Mouse (Mus musculus) frontal cortex, adult (tissue): ENCODE data around the gene BC055324.
"Not testable (repeated sequence)": the region's sequence is repeated elsewhere in the genome, so short reads cannot be mapped to it uniquely, and the experiment has no call there.

Source experiments
- ATAC-seq: cut with Nextera tagmentation; 2 replicates; pipeline ENCODE4 v1.9.2; 2017; ENCODE audit warnings: mild to moderate bottlenecking, moderate library complexity, mixed read lengths; ENCODE audit not compliant: low TSS enrichment

Gene BC055324

DNA sequence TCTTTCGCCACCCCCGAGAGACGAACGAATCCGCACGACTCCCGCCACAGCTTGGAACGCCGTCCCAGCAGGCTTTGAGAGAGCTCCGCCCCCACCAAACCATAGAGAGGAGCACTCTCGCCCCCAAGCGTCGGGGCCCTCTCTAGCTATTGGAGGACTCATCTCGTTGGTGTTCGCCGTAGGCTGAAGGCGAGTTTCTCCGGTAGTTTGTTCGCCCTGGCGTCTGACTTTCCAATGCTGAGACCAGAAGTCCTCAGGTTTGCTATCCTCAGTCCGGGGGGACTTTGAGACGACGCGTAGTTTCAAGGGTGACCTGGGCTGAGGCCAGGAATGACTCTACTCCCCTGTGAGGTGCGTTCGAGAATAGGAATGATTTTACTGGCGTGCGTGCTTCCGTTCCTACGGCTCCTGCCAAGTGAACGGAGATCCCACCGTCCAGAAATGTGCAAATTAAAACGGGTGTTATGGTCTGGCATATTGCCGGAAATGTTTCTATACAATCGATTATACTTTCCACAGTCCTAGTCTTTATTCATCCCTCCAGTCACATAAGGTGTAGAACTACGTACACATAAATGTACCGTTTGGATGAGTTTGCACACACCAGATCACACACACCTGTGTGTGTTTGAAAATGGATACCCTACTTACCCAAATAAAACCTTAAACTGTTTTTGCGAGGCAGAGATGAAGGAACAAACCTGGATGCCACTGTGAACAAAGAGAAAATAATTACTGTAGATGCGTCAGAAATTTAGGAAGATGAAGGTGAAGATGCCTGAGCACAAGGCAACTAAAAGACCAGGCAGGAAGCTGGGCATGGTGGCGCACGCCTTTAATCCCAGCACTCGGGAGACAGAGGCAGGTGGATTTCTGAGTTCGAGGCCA lies at the start of gene BC055324, which contains the start of gene Mettl18:
TSS of gene BC055324 (minus strand) at position 76 of the 888 bp plus-strand sequence.
TSS of gene Mettl18 (plus strand) at position 169 of the 888 bp plus-strand sequence.
- peak; percentile 99 for ATAC-seq

DNA sequence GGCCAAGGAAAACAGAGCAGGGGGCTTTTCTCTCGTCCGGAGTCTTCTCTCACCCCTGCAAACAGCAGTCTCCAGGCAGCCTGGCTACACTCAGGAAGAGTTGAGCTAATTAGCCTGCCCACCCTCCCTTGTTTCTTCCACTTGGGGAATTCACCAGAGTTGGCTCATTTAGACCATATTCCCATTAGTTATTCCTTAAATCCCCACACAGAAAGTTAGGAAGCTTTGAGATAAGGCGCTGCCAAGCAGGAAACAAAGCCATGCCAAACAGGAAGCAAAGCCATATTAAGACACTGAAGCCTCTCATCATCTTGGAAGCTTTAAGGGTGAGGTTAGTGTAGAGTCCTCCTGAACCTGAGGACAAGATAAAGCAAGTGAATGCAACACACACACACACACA lies 49.0 kb upstream of the BC055324 start:
- ATAC-seq, result no peak

DNA sequence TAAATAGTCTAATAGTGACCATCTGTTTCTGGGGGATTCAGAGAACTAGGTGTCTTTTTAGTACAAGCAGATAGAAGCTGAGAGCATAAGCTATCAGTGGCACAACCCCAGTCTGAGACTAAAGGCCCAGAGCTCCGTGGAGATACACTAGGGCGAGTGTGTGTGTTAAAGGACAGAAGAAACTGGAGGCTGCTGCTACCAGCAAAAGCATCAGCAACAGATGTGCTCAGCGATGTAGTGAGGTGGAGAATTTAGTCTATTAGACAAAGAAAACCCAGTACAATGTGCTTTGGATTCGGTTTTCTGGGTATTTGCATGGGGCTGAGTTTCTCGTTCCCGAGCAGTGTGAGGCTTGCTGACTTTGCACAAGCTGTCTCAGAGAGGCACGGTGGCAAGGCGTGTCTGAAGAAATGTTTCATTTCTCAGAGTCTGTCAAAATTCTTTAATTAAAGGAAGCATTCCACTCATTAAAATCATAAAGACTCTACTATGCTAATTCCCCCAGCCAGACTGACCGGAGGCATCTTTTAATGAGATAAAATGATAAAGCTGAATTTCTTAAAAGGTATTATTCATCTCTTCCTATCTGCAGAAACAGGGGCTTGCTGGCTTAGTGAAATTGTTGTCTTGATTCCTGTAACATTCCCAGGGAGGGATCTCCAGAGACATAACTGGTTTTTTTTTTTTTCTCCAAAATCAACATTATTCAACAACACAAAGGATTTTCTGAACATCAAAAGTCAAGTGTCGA lies 46.0 kb upstream of the BC055324 start:
- ATAC-seq, result no peak

DNA sequence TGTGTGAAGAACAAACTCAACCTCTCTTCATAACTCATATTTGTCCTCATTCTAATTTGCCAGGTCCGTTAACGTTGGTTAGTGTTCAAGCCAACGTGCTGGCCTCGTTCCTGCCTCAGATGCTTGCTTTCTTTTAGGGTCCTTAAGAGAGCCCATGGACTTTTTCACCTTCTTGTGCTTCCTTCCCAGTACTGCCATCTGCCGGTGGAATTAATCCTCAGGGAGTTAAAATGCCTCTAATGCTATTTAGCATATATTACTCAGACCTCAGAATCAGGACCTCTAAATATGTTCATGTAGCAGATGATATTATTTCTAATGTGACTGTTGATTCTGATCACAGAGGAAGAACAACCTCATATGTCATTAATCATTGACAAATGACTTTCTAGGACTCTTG lies 32.8 kb upstream of the BC055324 start:
- no peak for ATAC-seq

DNA sequence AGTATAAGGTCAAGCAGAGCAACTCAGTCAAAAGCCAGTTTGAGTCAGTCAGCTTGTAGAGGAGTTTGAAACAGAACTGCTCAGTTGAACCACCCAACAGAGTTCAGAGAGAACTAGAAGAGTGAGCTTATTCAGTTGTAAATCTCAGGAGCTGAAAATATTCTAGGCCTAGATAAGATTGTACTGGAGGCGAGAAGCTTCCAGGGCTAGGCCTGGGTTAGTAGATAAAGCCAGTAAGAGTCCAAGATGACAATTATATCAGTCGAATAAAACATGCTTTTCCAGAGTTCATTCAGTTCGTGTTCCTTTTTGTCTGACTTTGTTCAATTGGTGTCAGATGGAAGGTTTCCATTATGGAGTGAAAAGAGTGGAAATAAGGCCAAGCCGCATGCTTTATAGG lies 31.1 kb upstream of the BC055324 start:
- no peak for ATAC-seq

DNA sequence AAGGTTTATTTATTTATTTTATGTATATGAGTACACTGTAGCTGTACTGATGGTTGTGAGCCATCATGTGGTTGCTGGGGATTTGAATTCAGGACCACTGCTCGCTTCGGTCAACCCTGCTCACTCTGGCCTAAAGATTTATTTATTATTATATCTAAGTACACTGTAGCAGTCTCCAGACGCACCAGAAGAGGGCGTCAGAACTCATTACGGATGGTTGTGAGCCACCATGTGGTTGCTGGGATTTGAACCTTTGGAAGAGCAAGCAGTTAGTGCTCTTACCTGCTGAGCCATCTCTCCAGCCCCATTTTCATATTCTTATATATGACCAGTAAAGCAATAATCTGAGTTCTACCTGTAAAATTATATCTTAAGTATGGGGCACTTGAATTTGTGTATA lies 27.5 kb upstream of the BC055324 start:
- ATAC-seq, result not testable (repeated sequence)

DNA sequence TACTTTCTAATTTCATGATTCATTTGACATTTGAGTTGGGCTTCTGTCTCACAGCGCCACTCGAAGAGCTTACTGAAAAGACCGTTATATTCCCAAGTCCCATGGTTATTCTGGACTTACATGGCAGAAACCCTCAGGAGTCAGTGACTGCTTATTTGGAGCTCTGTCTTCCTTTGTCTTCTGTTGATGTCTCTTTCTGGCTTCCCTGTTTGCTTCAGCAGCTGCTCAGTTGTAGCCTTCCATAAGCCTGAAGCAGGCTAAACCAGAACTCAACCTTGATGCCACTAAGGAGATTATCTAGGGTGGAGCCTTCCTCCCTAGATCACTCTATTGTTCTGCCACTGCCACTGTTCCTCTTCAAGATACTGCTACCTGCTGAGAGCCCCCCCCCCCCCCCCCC lies 26.1 kb upstream of the BC055324 start:
- ATAC-seq, result not testable (repeated sequence)

DNA sequence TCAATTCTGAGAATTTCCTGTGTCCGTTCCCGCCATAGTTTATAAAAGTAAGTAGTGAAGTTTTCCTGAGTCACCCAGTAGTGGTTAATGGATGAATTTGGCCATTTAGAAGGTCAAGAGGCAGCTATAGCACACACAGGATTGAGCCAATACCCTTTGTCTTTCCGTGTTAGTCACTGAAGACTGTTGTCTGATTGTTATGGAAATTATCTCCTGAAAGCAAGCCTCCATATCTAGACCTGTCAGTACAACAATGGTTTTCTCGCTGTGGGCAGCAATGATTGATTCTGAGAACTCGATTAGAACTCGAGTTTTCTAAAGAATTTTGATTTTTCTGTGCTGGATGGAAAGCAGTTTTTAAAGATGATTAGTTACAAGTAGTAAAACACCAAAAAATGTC lies 25.2 kb upstream of the BC055324 start:
- no peak for ATAC-seq

DNA sequence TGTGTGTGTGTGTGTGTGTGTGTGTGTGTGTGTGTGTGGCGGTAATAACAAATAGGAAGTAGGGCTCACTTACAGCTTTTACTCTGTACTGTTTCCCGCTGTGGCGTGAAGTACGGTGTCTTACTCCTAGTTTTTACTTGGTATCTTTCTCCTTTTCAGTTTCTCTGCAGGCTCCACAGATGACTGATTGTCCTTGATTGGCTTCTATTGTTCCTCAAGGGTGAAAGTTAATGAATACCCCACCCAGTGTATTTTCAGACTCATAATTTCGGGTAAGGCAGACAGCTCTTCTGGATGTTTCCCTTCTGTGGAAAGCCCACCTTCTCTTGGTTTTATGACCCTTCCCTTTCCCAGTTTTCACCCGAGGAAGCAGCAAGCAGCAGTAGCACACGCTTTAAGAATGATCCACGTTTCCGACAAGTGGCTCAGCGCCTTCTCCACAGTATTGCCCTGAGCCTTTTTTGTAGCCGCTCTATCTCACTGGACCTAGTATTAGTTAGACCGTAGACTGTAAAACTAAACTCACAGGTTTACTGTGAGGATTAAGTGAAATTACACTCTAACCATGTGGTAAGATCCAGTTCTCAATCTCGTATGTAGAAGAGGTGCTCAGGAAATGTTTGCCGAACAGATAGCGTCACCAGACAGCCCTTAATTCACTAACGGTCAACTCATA lies 23.8 kb upstream of the BC055324 start:
- ATAC-seq, result no peak

DNA sequence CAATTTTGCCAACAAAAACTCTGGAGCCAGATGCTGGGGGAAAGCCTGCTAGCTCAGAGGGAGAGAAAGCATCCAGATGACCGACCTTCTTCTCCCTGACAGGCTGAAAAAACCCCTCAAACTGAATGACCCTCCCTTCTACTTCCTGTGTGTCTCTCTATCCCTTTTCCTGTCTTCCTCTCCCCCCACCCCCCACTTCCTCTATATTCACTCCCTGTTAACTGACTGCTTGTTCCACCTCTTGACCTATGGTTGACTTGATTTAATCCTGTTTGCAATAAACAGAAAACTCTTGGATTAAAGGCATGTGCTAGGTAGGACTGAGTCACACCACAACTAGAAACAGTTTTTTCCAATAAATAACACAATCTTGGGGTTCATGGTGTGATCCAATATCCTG lies 20.0 kb upstream of the BC055324 start:
- no peak for ATAC-seq

DNA sequence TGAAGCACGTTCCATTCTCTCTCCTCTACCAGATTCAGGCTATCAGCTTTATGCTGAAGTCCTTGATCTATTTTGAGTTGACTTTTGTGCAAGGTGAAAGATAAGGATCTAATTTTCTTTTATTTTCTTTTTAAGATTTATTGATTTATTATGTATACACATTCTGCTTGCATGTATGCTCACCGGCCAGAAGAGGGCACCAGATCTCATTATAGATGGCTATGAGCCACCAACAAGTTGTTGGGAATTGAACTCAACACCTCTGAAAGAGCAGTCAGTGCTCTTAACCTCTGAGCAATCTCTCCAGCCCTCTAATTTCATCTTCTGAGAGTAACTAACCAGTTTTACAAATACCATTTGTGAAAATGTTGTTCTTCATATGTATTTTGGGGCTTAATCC lies 14.6 kb upstream of the BC055324 start:
- no peak for ATAC-seq

DNA sequence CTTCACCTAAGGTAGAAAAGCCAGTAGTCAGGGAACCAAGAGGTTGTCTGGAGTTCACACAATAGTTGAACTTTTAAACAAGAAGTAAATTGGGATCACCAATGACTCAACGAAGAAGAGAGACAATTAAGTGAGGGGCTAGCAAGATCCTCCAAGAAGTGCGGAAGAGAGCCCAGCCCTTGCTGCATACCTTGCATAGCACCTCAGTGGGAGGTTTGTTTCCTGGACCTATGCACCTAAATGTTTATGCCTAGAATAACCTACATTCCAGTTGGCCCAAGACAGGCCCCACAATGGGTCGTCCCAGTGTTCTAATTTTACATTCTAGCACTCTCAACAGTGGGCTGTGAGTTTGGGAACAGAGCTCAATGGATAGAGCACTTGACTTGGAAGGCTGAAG lies 9.7 kb upstream of the BC055324 start:
- no peak for ATAC-seq

DNA sequence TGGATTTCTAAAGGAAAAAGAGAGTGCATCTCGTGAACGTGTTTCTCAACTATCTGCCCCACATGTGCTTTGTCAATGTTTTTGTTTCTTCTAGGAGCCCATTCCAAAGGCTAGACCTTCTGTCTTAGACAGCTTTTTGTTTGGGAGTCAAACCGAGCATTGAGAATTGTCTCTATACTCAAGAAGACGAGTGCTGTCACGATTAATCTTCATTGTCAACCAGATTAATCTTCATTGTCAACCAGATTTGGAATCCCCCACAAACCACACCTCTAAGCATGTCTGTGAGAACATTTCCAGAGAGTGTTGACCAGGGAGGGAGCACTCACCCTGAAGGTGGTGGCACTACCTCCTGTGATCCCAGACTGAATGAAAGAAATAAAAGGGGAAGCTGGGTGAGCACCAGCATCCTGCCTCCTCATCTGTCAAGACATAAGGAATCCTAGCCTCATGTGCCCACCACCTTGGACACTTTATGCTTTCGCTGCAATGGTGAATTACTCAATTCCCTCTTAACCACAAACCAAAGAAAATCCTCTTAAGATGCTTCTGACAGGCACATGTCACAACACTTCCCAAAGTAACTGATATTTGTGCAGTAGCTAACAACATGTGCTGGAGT lies 7.3 kb upstream of the BC055324 start:
- ATAC-seq, result no peak

DNA sequence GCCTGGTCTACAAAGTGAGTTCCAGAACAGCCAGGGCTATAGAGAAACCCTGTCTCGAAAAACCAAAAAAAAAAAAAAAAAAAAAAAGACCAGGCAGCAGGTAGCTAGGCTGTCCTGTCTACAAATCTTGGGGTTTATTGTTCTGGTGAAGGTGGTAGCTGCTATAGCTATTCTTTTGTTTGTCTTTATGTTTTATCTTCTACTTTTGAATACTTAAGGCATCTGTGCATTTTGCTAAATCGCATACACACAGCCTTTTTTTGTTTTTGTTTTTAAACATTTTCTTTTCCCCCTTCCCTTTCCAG lies 965 bp upstream of the BC055324 start:
- ATAC-seq, result no peak

DNA sequence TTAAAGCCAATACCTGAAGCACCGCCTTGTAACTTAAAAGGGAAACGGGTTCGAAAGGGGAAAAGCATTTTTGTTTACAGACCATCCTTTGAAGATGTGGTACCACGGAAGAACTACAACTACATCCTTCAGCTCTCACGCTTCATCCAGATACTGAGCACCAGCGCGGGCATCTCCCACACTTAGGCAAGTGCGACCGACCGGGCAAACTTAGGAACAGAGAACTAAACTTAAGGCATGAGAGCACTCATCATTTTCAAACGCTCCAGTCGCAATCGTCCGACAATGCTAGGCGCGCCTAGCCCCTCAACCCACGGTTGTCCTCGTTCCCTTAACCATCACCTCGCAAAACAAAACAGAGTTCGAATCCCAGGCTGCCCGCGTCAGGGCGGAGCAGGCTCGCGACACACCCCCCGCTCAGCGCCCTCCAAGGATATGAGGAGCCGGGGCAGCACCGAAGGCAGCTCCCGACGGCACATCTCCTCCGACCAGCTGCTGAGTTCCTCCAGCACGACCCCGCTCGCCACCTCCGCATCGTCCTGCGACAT lies 349 bp downstream of the BC055324 start:
- peak; percentile 70 for ATAC-seq

DNA sequence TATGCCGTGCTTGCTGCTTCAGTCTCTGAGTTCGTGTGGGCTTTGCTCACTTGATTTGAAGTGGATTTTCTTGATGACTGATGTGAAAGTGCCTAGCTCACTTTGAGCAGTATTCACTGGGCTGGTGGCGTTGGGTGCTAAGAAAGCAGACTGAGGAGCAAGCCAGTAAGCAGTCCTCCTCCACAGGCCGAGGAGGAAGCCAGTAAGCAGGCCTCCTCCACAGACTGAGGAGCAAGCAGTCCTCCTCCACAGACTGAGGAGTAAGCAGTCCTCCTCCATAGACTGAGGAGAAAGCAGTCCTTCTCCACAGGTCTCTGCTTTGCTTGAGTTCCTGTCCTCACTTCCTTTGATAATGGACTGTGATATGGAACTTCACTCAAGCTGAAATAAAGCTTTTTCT lies 2.2 kb downstream of the BC055324 start:
- ATAC-seq, result no peak

DNA sequence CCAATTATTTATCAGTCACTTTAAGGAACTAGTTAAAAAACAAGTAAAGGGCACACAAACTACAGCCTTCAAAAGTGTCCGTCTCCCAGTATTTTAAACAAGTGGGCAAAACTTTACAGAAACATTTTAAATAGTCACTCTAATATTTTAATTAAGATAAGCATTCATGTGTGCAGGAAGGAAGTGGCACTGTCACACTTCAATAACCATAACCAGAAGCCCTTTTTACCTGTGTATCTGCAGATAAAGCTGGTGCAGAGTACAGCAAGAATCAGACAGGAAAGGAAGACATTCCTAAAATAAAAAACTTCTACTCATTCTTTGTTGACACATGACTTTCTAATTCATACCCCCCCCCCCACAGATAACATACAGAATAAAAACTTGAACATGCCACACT lies 18.1 kb downstream of the BC055324 start:
- no peak for ATAC-seq

DNA sequence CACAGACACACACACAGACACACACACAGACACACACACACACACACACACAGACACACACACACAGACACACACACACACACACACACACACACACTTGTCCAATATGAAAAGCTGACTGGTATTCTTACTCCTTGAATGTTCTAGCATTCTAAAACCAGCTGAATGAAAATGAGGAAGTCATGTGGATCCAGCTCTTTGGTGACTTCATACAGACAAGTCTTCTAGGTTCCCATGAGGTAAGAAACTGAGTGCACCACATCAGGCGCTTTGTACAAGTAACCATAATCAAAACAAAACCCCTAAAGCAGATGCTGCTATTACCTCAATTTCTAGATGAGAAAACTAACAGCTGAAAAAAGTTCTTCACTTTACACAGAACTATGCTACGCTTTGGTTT lies 19.5 kb downstream of the BC055324 start:
- no peak for ATAC-seq

DNA sequence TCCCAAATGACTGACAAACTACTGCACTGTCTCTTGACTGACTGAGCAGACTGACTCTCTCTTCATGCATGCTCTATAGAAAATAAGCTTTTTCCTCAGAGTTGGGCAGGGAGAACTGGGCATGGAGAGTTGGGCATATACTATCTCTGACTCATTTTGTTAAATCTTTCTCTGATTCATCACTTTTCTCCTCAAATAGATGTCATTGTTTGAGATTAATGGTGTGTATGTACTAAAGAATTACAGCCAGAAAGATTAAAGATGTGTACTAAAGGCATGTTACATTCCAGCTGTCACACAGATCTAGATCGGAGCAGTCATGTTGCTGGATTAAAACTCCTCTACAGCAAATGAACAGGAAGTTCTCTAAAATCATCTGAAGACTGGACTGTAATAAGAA lies 20.1 kb downstream of the BC055324 start:
- no peak for ATAC-seq

DNA sequence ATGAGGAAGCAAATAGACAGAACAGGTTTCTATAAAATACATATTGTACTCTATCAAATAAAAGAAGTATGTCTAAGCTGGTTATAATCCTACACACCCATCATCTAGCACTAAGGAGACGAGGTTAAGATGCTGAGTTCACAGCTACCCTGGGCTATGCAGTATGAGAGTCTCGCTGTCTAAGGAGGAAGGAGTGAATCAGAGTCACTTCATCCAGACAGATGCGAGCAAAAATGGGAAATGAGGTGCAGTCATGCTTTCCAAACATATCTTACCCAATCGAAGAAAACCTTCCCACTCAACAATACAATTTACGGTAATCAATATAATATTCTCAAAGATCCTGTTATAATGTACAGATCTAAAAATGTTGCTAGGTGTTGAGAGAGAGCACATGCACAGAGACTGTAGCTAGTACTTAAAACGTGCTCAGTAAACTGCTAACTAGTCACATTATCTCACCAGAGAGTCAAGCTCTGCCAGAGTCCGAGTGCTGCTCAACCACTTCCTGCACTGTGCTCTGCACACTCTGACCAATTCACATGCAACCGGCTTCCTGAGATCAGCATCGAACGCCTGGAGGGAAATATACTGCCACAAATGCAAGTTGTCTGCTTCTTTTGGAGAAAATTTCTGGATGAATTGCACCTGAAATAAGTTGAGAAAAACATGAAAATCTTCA lies 30.4 kb downstream of the BC055324 start:
- no peak for ATAC-seq

DNA sequence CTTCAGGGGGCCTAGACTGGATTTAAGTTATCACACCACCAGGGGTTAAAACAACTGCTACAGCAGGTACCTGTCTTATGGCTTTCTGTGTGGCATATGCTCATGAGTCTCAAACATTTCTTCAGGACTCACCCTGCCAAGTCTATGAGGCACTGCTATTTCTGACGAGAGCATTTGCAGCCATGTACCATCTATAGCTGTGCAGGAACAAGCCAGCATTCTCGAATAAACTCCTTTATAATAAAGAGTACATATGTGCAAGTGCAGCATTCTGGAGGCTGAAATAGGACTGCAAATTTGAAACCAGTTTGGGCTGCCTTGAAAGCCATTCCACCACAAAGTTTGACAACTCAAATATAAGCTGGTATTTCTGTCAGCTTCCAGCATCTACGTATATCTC lies 36.6 kb downstream of the BC055324 start:
- peak; percentile 93 for ATAC-seq
